Mouse (Mus musculus) heart, embryonic 13.5 days (tissue): Measurements from ENCODE around the gene Mrvi1. TPM values are rescaled to one million over a fixed set of nuclear protein-coding genes. Genes with fewer than 3 reads are reported as not detected.

Source experiments
- ATAC-seq: fragments of 200-750 bp; cut with Nextera tagmentation; 2 replicates; pipeline ENCODE4 v1.8.0; 2017; ENCODE audit warnings: moderate TSS enrichment; ENCODE audit not compliant: insufficient number of reproducible peaks, low FRiP score, low TSS enrichment; ENCODE audit errors: extremely low read depth
- H3K27ac ChIP-seq: fragments of 300-500 bp; sonication (generic); replicated peaks from 2 replicates; pipeline ENCODE4 v1.5.1; 2015; ENCODE audit warnings: moderate library complexity, mild to moderate bottlenecking, inconsistent platforms
- H3K27me3 ChIP-seq: fragments of 300-500 bp; sonication (generic); replicated peaks from 2 replicates; pipeline ENCODE4 v1.6.1; 2015; ENCODE audit warnings: mild to moderate bottlenecking, inconsistent platforms
- H3K36me3 ChIP-seq: fragments of 300-500 bp; sonication (generic); 2 replicates; pipeline ENCODE4 v1.6.1; 2015; ENCODE audit warnings: mild to moderate bottlenecking, inconsistent platforms
- H3K4me1 ChIP-seq: fragments of 300-500 bp; sonication (generic); 2 replicates; pipeline ENCODE4 v1.6.1; 2015; ENCODE audit warnings: inconsistent platforms
- H3K4me2 ChIP-seq: fragments of 300-500 bp; sonication (generic); 2 replicates; pipeline ENCODE4 v1.6.1; 2015; ENCODE audit warnings: inconsistent platforms, mild to moderate bottlenecking, moderate library complexity
- H3K4me3 ChIP-seq: fragments of 300-500 bp; sonication (generic); 2 replicates; pipeline ENCODE4 v1.5.1; 2015; ENCODE audit warnings: moderate library complexity, mild to moderate bottlenecking, inconsistent platforms
- H3K9ac ChIP-seq: fragments of 300-500 bp; sonication (generic); 2 replicates; pipeline ENCODE4 v1.6.1; 2015; ENCODE audit warnings: inconsistent platforms, mild to moderate bottlenecking, moderate library complexity
- H3K9me3 ChIP-seq: fragments of 300-500 bp; sonication (generic); 2 replicates; pipeline ENCODE4 v1.6.1; 2016; ENCODE audit warnings: inconsistent platforms
- WGBS: fragments of 180-500 bp; shearing (Covaris S2); methylation state at CpG from one replicate; pipeline ENCODE4 v1.1.7; 2015; ENCODE audit warnings: mixed read lengths; 5-methylcytosine and 5-hydroxymethylcytosine counted together
- polyA plus RNA-seq: library from polyadenylated mRNA; unstranded; fragments of >200 nt; fragmentation: Nextera tagmentation; extraction: Ambion mirVana; gene quantifications from 2 replicates; pipeline ENCODE4 v1.2.1, GENCODE M21; 2015

The Mrvi1 gene
- polyA plus RNA-seq, 1 experiment from 2014 or later, result 5.3 TPM

DNA sequence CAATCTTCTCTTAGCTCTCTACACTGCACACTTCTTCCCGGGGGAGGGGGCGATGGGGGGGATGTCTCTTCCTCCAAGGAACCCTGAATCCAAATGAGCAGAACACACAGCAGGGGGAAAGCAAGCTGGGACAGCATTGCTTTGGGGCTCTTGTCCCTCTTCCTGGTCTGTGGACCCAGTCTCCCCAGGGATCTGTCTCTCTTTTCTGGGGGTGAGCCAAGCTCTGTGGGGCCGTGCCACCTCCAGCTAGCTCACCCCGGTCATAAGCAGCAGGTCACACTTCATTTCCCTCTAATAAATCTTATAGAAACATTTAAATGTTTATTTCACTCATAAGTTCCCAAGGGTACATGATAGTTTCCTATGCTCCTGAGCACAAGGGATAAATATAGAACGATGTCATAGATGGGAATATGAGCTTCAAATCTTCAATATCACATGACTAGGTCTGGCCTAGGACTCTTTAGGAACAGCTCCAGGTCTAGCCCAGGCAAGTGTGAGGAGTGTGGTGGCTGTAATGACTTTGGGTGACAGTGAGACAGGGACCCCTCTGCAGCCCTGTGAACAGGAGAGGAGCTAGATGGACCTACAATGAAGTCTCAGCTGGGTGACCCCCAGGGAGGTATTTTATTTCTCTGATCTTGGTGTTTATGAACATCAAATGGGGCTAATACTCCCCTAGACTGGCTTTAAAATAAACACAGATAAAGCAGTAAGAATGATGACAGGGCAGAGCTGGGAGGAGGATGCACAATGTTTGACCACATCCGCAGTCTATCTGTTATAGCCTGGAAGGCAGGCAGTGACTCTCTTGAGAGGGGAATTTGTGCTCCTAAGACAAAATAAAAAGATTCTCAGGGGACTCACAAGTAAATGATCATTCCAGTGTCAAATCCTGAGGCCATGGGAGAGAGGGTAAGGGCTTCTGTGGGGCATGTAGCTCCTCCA, 46.2 kb downstream of the Mrvi1 start:
- ATAC-seq, result no peak

DNA sequence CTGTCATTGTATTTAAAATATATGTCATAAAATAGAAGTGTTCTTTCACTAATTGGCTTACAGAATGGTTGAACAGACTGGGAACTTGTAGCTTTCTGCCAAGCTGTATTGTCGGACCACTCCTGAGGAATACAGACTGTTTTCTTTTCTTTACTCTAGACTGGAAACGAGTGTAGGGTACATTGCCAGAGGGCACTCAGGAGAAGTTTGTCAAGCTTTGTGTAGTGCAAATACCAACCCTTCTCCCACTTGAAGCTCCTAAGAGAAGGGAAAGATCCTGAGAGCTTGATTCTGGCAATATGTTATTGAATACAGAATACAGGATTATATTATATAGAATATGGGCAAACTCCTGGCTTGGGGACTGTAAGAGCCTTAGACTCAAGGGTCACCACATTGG, 48.3 kb downstream of the Mrvi1 start:
- H3K9me3 ChIP-seq, result no peaks in the 10 kb centered on the region
- H3K4me2 ChIP-seq, result no peak overlapping the region
- no peak overlapping the region for H3K27ac ChIP-seq
- H3K4me3 ChIP-seq, result no peak overlapping the region
- ATAC-seq, result no peak
- WGBS, result 72% methylated on average over 2 of the region's 2 CpGs
- no peaks in the 10 kb centered on the region for H3K4me1 ChIP-seq
- no peaks in the 10 kb centered on the region for H3K36me3 ChIP-seq
- no peaks in the 10 kb centered on the region for H3K27me3 ChIP-seq
- H3K9ac ChIP-seq, result no peak overlapping the region

More for the DNA sequence above, 46.2 kb downstream of the Mrvi1 start:
- no peaks in the 10 kb centered on the region for H3K27me3 ChIP-seq
- no peak overlapping the region for H3K4me3 ChIP-seq
- no peaks in the 10 kb centered on the region for H3K36me3 ChIP-seq
- H3K9ac ChIP-seq, result no peak overlapping the region
- H3K4me2 ChIP-seq, result no peak overlapping the region
- peaks cover 2% of the 10 kb centered on the region for H3K4me1 ChIP-seq
- 66% methylated on average over 6 of the region's 6 CpGs for WGBS
- H3K27ac ChIP-seq, result no peak overlapping the region
- H3K9me3 ChIP-seq, result no peaks in the 10 kb centered on the region

DNA sequence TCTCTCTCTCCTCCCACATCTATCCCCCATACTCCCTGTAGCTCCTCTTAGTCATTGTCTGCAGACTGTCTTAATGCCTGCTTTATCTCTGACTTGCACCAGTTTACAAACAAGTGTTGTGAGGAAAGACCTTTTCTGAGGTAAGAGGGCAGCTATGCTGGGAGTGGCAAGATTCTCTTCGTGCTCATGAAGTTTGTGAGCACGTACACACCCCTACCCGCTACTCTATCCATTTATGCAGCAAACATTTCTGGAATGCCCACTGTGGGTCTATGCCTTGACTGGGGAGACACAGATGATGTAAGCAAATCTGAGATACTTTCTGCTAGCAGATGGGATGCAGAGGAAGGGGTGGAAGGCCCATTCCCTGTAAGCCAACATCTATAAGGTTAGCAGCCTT, 48.9 kb downstream of the Mrvi1 start:
- Histone ChIP-seq H3K4me2 (no peak overlapping the region), H3K27me3 (no peaks in the 10 kb centered on the region), H3K27ac (no peak overlapping the region), H3K4me3 (no peak overlapping the region), H3K4me1 (no peaks in the 10 kb centered on the region), H3K9me3 (no peaks in the 10 kb centered on the region), H3K9ac (no peak overlapping the region), H3K36me3 (no peaks in the 10 kb centered on the region)
- WGBS, result 57% methylated on average over 3 of the region's 3 CpGs
- ATAC-seq, result no peak

DNA sequence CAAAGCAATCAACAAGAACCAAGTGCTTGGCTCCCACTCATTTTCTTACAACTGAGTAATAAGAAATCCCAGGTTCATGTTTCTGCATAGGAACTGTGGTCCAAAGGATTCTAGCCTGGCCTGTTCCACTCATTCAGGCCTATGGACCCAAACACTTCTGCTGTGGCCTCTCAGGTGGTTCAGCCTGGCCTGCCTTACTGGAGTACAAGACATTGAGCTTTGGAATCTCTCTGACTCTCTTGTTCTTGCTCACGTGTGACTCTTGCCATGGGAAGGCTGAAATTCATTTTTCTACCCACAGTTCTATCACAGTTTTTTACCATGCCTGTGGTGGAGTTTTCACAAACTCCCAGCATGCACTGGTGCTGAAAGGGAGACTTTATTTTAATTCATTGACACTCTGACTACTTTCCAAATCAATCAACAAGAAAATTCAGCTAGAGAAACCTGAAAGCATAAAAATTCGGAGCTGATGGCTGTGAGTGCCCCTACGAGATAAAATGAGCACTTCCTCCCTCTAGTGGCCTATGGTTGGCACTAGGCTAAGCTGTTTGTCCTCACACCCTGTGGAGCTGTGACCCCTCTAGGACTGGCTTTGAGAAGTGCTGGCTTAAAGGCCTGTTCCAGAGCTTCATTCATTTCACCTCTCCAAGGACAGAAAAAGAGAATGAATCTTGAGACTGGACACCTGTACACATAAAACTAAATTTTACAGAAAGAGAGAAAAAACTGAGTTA, 52.0 kb downstream of the Mrvi1 start:
- Histone ChIP-seq H3K9ac (0 out of 2 replicates have a peak overlapping the region, but pooled peaks have one; percentile 11), H3K36me3 (no peaks in the 10 kb centered on the region), H3K9me3 (no peaks in the 10 kb centered on the region), H3K4me1 (no peaks in the 10 kb centered on the region), H3K4me2 (no peak overlapping the region), H3K27ac (no peak overlapping the region), H3K4me3 (no peak overlapping the region), H3K27me3 (no peaks in the 10 kb centered on the region)
- 22% methylated on average over 3 of the region's 3 CpGs for WGBS
- ATAC-seq, result no peak

DNA sequence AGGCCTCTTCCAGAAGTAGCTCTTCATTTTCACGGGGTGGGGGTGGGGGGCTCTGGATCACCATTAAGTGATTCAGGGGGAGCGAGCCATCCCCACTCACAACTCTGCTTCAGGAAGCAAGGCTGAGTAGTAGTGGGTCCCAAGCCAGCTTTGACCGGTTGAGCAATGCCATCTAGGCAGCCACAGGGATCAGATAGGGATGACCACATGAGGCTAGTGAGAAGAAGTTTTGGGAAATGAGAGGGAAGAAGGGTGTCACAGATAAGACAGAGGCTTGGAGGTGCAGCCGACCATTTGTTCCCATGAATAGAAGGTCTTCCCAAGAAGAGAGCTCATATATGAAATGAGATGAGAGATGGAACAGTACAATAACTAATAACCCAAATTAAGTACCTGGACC, 55.7 kb downstream of the Mrvi1 start:
- Histone ChIP-seq H3K9me3 (no peaks in the 10 kb centered on the region), H3K9ac (no peak overlapping the region), H3K4me3 (no peak overlapping the region), H3K4me2 (no peak overlapping the region), H3K4me1 (no peaks in the 10 kb centered on the region; the same call in 1 of the 2 replicates), H3K36me3 (no peaks in the 10 kb centered on the region; the same call in 1 of the 2 replicates), H3K27me3 (0 out of 2 replicates have a peak, but pooled peaks cover 2% of the 10 kb centered on the region), H3K27ac (no peak overlapping the region)
- 67% methylated on average over 4 of the region's 4 CpGs for WGBS
- no peak for ATAC-seq

DNA sequence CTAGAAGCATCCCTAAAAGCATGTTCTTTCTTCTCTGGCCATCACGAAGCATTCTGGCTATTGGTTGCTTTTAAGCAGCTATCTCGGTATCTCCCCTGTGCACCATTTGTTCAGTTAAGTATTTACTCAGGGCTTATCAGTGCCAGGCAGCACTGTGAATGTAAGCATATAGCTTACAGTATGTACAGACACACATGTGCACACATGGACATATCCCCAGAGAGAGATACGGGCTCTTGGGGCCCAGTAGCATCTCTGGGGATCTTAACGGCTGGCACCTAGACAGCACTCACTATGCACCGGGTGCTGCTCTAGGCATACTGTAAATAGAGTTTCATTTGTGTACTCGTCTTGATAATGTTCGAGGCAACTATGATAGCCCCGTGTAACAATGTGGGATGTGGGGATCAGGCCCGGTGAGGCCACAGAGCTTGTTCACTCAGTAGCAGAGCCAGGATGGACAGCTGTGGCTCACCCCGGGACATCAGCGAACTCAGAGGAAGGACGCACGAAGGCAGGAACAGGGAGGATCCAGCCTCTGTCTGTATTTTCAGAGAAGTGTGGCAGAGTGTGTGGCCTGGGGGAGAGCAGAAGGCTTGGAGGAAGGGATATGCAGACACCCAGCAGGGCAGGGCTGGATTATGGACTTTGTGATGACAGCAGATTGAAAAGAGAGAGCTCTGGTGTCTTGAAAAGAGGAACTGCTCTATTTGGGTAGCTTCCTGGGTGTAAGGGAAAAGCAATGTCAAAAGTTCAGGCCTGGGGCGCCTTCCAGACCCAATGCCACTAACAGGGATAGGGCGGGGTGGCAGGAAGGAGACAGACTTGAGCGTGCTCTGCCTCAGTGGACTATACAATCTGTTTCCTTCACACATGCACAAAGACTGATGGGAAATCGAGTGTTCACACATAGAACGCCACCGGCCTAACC, 61.7 kb downstream of the Mrvi1 start:
- no peak overlapping the region for H3K4me3 ChIP-seq
- H3K9me3 ChIP-seq, result no peaks in the 10 kb centered on the region
- H3K9ac ChIP-seq, result no peak overlapping the region
- H3K36me3 ChIP-seq, result no peaks in the 10 kb centered on the region; the same call in 1 of the 2 replicates
- ATAC-seq, result no peak
- peaks cover 27% of the 10 kb centered on the region for H3K4me1 ChIP-seq
- H3K4me2 ChIP-seq, result no peak overlapping the region
- 0 out of 2 replicates have a peak, but pooled peaks cover 2% of the 10 kb centered on the region for H3K27me3 ChIP-seq
- 61% methylated on average over 19 of the region's 19 CpGs for WGBS
- 0 out of 2 replicates have a peak overlapping the region, but pooled peaks have one; percentile 30 for H3K27ac ChIP-seq

DNA sequence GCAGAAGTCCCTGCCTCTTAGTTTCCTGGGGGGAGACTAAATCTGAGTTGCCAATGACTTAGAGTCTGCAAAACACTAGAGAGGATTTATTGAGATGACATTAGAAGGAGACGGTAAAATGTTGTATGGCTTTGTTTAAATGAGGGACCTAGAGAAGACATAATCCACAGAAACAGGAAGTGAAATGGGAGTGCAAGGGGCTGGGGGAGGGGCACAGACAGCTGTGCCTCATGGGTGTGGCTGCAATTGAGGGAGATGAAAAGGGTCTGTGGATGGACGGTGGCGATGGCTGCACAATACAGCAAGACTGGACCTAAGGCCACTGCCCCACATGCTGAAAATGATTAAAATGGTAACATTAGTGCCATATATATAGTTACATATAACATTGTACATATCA, 62.5 kb downstream of the Mrvi1 start:
- no peak for ATAC-seq
- H3K27ac ChIP-seq, result 0 out of 2 replicates have a peak overlapping the region, but pooled peaks have one; percentile 8
- WGBS, result 46% methylated on average over 3 of the region's 3 CpGs
- H3K9ac ChIP-seq, result no peak overlapping the region
- H3K4me1 ChIP-seq, result peaks cover 27% of the 10 kb centered on the region
- 0 out of 2 replicates have a peak, but pooled peaks cover 2% of the 10 kb centered on the region for H3K27me3 ChIP-seq
- no peaks in the 10 kb centered on the region; the same call in 1 of the 2 replicates for H3K36me3 ChIP-seq
- H3K9me3 ChIP-seq, result no peaks in the 10 kb centered on the region
- no peak overlapping the region for H3K4me3 ChIP-seq
- H3K4me2 ChIP-seq, result no peak overlapping the region

DNA sequence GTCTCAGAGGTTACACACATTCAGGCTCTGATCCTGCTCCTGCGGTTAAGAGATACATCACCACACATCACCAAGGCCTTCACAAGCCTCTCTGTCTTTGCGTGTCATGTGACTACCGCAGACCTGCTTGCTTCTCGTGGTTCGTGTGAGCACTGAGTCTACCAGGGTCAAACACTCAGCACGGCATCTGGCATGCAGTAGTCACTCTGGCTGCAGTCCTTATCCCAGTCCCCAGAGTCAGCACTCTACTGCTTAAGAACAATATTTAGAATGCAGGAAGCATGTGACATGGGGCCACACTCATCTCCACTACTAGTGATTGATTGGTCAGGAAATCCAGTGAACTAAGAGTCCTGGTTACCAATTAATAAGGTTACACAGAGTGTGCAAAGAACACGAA, 66.3 kb downstream of the Mrvi1 start:
- peaks cover 26% of the 10 kb centered on the region for H3K4me1 ChIP-seq
- H3K9me3 ChIP-seq, result no peaks in the 10 kb centered on the region
- no peak overlapping the region for H3K9ac ChIP-seq
- no peaks in the 10 kb centered on the region for H3K27me3 ChIP-seq
- 57% methylated on average over 7 of the region's 7 CpGs for WGBS
- no peak overlapping the region for H3K27ac ChIP-seq
- H3K4me2 ChIP-seq, result no peak overlapping the region
- no peak for ATAC-seq
- no peaks in the 10 kb centered on the region for H3K36me3 ChIP-seq
- no peak overlapping the region for H3K4me3 ChIP-seq

DNA sequence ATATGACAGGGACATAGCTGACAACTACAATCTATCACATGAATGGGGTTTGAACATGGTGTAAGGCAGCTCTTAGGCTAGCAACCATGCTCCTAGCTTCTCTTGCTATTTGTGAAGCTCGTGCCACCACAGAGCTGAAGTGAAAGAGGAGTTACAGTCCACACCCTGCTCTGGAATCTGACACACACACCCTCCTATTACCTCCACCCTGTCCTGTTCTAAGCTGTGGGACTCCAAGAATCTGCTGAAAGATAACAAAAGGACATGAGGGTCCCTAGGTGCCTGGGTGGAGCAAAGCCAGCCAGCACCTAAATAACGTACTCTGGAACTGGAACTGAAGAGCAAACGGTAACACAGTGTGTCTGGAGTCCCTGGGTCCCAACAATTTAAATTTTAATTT, 67.7 kb downstream of the Mrvi1 start:
- peaks cover 12% of the 10 kb centered on the region for H3K4me1 ChIP-seq
- no peak for ATAC-seq
- H3K27ac ChIP-seq, result no peak overlapping the region
- H3K36me3 ChIP-seq, result no peaks in the 10 kb centered on the region
- H3K27me3 ChIP-seq, result no peaks in the 10 kb centered on the region
- 37% methylated on average over 3 of the region's 3 CpGs for WGBS
- no peak overlapping the region for H3K4me3 ChIP-seq
- H3K9me3 ChIP-seq, result no peaks in the 10 kb centered on the region
- H3K9ac ChIP-seq, result no peak overlapping the region
- H3K4me2 ChIP-seq, result no peak overlapping the region

DNA sequence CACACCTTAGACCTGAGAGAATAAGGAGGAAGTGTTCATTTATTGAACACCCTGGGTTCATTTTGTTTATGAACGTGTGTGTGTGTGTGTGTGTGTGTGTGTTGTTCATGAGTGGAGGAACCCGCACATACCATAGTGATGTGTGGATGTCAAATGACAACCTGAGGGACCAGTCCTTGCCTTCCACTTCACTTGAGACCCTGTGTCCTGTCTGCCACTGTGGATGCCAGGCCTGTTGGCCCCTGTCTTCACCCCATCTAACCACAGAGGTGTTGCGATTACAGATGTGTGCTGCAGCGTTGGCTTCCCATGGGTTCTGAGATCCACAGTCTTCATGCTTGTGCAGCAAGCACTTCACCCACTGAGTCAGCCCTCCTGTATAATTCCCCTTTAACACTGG, 68.5 kb downstream of the Mrvi1 start:
- ATAC-seq, result no peak
- WGBS, result 92% methylated on average over 4 of the region's 4 CpGs
- no peaks in the 10 kb centered on the region for H3K27me3 ChIP-seq
- no peak overlapping the region for H3K9ac ChIP-seq
- no peaks in the 10 kb centered on the region for H3K36me3 ChIP-seq
- no peak overlapping the region for H3K4me2 ChIP-seq
- peaks cover 9% of the 10 kb centered on the region for H3K4me1 ChIP-seq
- no peak overlapping the region for H3K27ac ChIP-seq
- no peak overlapping the region for H3K4me3 ChIP-seq
- no peaks in the 10 kb centered on the region for H3K9me3 ChIP-seq
